Mouse (Mus musculus): Measurements from ENCODE around the gene Gpr155.

DNA sequence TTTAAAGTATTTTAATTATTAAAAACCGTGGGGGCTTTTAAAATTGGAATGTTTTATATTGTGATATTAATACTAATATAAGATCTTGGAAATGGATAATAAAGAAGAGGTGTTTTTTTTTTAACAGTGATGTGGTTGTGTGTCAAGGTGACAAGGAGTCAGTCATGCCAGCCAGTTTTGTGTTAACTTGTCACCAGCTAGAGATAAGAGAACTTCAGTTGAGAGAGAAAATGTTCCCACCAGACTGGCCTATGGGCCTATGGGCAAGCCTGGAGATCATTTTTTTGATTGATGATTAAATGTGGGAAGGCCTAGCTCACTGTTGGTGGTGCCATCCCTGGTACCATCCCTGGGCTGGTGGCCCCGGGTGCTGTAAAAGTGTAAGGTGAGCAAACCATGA is 25.8 kb downstream of the Gpr155 start:
- TF ChIP-seq MYOD1 (IDR thresholded peaks at IDR 0.05; ENCODE audit: control insufficient read depth in 1 of 3, insufficient read length in 2 of 3, low read depth in 2 of 3) = no peak
- TF ChIP-seq MAX (IDR thresholded peaks at IDR 0.05; ENCODE audit: low read depth) = no peak
- TF ChIP-seq POLR2A (IDR thresholded peaks at IDR 0.05; ENCODE audit: insufficient read length, low read depth) = no peak
- TF ChIP-seq CEBPB (IDR thresholded peaks at IDR 0.05; ENCODE audit: insufficient read depth, poor library complexity, severe bottlenecking) = no peak
- no peak for TF ChIP-seq USF1 (IDR thresholded peaks at IDR 0.05; ENCODE audit: low read depth)
- no peak for TF ChIP-seq MYOG (IDR thresholded peaks at IDR 0.05; ENCODE audit: control insufficient read depth in 1 of 3, insufficient read depth in 1 of 3, insufficient read length in 2 of 3, low read depth in 2 of 3)
- no peak for TF ChIP-seq TCF12 (IDR thresholded peaks at IDR 0.05; ENCODE audit: insufficient read depth, poor library complexity, severe bottlenecking)

Data from myocyte (in vitro differentiated cells).